Mouse (Mus musculus) E14TG2a.4 (cell line): ENCODE measurements around the gene Olfr1416.

ENCODE experiments used
- CTCF ChIP-seq: conservative IDR thresholded peaks from 2 replicates; pipeline ENCODE4 v1.5.1; 2014; ENCODE audit warnings: low read length
- NANOG ChIP-seq: IDR thresholded peaks from 2 replicates; pipeline ENCODE4 v1.6.1; 2014; ENCODE audit warnings: borderline replicate concordance, low read length, mixed read lengths

DNA sequence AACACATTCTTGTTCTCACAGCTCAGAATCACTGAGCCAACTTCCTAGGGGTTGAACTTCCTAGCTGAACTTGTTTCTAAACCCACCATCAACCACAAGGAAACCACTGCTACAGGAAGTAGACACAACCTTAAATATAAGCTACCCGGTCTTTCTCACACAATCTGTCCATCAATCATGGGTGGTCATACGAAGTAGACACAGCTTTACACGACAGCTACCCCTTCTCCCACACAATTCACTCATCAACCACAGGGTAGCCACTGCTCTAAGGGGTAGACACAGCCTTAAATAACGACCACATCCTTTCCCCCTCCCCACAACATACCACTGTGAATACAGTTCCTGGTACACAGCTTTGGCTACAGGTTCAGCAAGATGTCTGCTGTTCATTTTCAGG lies 16.0 kb downstream of the Olfr1416 start:
- TF ChIP-seq CTCF (no peak), NANOG (no peak)
